ENCODE assay signal across 8 mouse cellular contexts in the genomic region with DNA sequence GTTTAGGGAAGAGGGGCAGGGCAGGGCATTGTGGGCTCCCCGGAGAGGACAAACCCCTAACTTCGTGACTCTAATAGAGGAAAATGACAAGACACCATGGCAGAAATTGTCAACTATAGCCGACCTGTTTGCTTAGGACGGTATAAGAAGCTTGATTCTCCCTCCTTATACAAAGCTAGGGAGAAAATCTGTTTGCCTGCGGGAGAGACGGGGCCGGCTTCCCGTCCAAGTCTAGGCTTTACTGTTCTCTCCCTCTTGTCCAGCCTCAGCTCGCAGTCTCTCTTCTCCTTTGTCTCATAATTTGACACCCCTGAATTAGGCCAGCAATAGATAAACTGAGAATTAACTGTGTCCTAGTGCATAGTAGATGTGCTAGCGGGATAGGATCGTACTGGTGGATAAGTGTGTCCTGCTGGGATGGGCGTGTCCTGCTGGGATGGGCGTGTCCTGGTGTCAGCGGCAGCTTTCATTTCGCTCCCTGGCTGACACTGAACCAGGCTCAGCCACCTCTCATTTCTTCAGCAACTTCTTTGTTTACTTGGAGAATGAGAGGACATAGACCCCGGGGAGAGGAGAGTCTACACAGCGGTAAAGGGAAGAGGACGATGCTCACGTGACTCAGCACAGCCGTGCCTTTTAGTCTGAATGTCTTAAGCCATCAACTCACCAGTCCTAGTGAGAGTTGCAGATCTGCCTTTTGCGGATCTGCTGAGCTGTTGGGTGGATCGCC.
DNase-seq lines count a peak whose midpoint lies in the region; ATAC-seq and TF ChIP-seq lines count a peak whose summit lies in the region.

No protein-coding gene starts in this region.

- peak; percentile 49 to 55 for DNase-seq in B cell, adult 2 months
- peak; percentile 31 for DNase-seq in adrenal gland, adult 8-10 months
- peak; percentile 60 for DNase-seq in embryonic facial prominence, embryonic 10.5 days (ENCODE audit: low spot score)
- peak; percentile 40 for DNase-seq in heart, adult 8-10 months (ENCODE audit: low spot score)
- DNase-seq in kidney, adult 18-20 months, result peak; percentile 39
- peak; percentile 65 for DNase-seq in liver, embryonic 11.5 days (ENCODE audit: low spot score)
- peak; percentile 25 for DNase-seq in midbrain, postnatal 0 days (ENCODE audit: low spot score)

- H3K9ac ChIP-seq in liver, embryonic 11.5 days (ENCODE audit: low read depth, low read length), result no peak overlapping the region
- peak overlapping the region; percentile 34; the same call in 1 of the 2 replicates for H3K9ac ChIP-seq in midbrain, postnatal 0 days (replicated peaks; ENCODE audit: low read length, poor library complexity, severe bottlenecking)
- peak overlapping the region; percentile 29; the same call in 1 of the 2 replicates for H3K9ac ChIP-seq in stomach, embryonic 15.5 days

- H3K27ac ChIP-seq in embryonic facial prominence, embryonic 10.5 days (replicated peaks), result no peak overlapping the region
- H3K27ac ChIP-seq in liver, embryonic 11.5 days (ENCODE audit: low read depth, low read length), result no peak overlapping the region
- no peak overlapping the region for H3K27ac ChIP-seq in midbrain, postnatal 0 days (ENCODE audit: low read depth, low read length)
- no peak overlapping the region for H3K27ac ChIP-seq in stomach, embryonic 15.5 days

- no peaks in the 10 kb centered on the region for H3K36me3 ChIP-seq in embryonic facial prominence, embryonic 10.5 days (replicated peaks)
- no peaks in the 10 kb centered on the region for H3K36me3 ChIP-seq in liver, embryonic 11.5 days (ENCODE audit: control insufficient read depth, insufficient read depth, low read length)
- no peaks in the 10 kb centered on the region for H3K36me3 ChIP-seq in midbrain, postnatal 0 days (ENCODE audit: insufficient read depth, low read length)
- no peaks in the 10 kb centered on the region for H3K36me3 ChIP-seq in stomach, embryonic 15.5 days

- H3K27me3 ChIP-seq in embryonic facial prominence, embryonic 10.5 days (replicated peaks; ENCODE audit: low read depth, poor library complexity, severe bottlenecking), result peaks cover 31% of the 10 kb centered on the region
- no peaks in the 10 kb centered on the region; the same call in 1 of the 2 replicates for H3K27me3 ChIP-seq in liver, embryonic 11.5 days (replicated peaks; ENCODE audit: control insufficient read depth, insufficient read depth, low read length)
- no peaks in the 10 kb centered on the region for H3K27me3 ChIP-seq in midbrain, postnatal 0 days (ENCODE audit: insufficient read depth, low read length)
- no peaks in the 10 kb centered on the region for H3K27me3 ChIP-seq in stomach, embryonic 15.5 days (replicated peaks)

- H3K4me1 ChIP-seq in embryonic facial prominence, embryonic 10.5 days, result peaks cover 8% of the 10 kb centered on the region; the same call in 1 of the 2 replicates
- no peaks in the 10 kb centered on the region for H3K4me1 ChIP-seq in liver, embryonic 11.5 days (replicated peaks; ENCODE audit: control insufficient read depth, insufficient read depth, low read length)
- H3K4me1 ChIP-seq in midbrain, postnatal 0 days (ENCODE audit: insufficient read depth, low read length), result peaks cover 10% of the 10 kb centered on the region; the same call in 1 of the 2 replicates
- peaks cover 4% of the 10 kb centered on the region; the same call in 1 of the 2 replicates for H3K4me1 ChIP-seq in stomach, embryonic 15.5 days

- H3K9me3 ChIP-seq in embryonic facial prominence, embryonic 10.5 days, result no peaks in the 10 kb centered on the region
- no peaks in the 10 kb centered on the region for H3K9me3 ChIP-seq in liver, embryonic 11.5 days (ENCODE audit: control insufficient read depth, low read length)
- no peaks in the 10 kb centered on the region for H3K9me3 ChIP-seq in midbrain, postnatal 0 days (ENCODE audit: low read length)
- H3K9me3 ChIP-seq in stomach, embryonic 15.5 days, result no peaks in the 10 kb centered on the region

- ATAC-seq in liver, embryonic 11.5 days (replicated peaks; ENCODE audit: low FRiP score), result peak; percentile 89
- peak; percentile 16; the same call in 1 of the 2 replicates for ATAC-seq in midbrain, postnatal 0 days (ENCODE audit: low FRiP score)
- ATAC-seq in stomach, embryonic 15.5 days (ENCODE audit: insufficient read depth, low FRiP score, low read depth), result peak; percentile 71; the same call in 1 of the 2 replicates

- peak overlapping the region; percentile 60 for H3K4me2 ChIP-seq in liver, embryonic 11.5 days
- peak overlapping the region; percentile 62 for H3K4me2 ChIP-seq in midbrain, postnatal 0 days (ENCODE audit: low read depth, low read length, poor library complexity, severe bottlenecking)
- H3K4me2 ChIP-seq in stomach, embryonic 15.5 days, result peak overlapping the region; percentile 70

- peak overlapping the region; percentile 61 for H3K4me3 ChIP-seq in embryonic facial prominence, embryonic 10.5 days
- peak overlapping the region; percentile 47 for H3K4me3 ChIP-seq in liver, embryonic 11.5 days (ENCODE audit: low read depth, low read length)
- peak overlapping the region; percentile 34 for H3K4me3 ChIP-seq in midbrain, postnatal 0 days (ENCODE audit: low read depth, low read length)
- peak overlapping the region; percentile 54 for H3K4me3 ChIP-seq in stomach, embryonic 15.5 days (replicated peaks)

- 7% methylated on average over 22 of the region's 22 CpGs for WGBS in embryonic facial prominence, embryonic 10.5 days
- WGBS in liver, embryonic 11.5 days, result 10% methylated on average over 22 of the region's 22 CpGs
- WGBS in midbrain, postnatal 0 days, result 6% methylated on average over 22 of the region's 22 CpGs
- 10% methylated on average over 22 of the region's 22 CpGs for WGBS in stomach, embryonic 15.5 days

- no peak for TF ChIP-seq CTCF in midbrain, postnatal 0 days (IDR thresholded peaks at IDR 0.05)

Comparison
In these comparisons a context has a peak if more than half of its experiments do, and no peak if none do; other contexts are left out.
1. ATAC-seq: peak in every context shown above with its lines; median percentile 89 in liver, embryonic 11.5 days; 71 in stomach, embryonic 15.5 days; 16 in midbrain, postnatal 0 days.